Mouse (Mus musculus) embryonic fibroblast, embryonic 13.5 days (primary cell): ENCODE measurements around the gene Rnf135. TPM values are rescaled to one million over a fixed set of nuclear protein-coding genes. Genes with fewer than 3 reads are reported as not detected.
A peak's percentile ranks its signal among the peaks of the same experiment; 100 is the strongest.

ENCODE experiments used
- H3K27ac ChIP-seq: 2 replicates; pipeline ENCODE4 v1.5.1; 2012; ENCODE audit warnings: low read length, control low read depth, inconsistent platforms; ENCODE audit not compliant: insufficient read depth
- H3K4me1 ChIP-seq: 2 replicates; pipeline ENCODE4 v1.6.1; 2011; ENCODE audit warnings: low read length; ENCODE audit not compliant: control insufficient read depth, insufficient read depth
- H3K4me3 ChIP-seq: 2 replicates; pipeline ENCODE4 v1.5.1; 2011; ENCODE audit warnings: mild to moderate bottlenecking, control low read depth, low read length; ENCODE audit not compliant: insufficient read depth
- CTCF ChIP-seq: IDR thresholded peaks from 2 replicates; pipeline ENCODE4 v1.5.1; 2011; ENCODE audit warnings: mild to moderate bottlenecking, control low read depth, low read length, moderate library complexity, borderline replicate concordance; ENCODE audit not compliant: insufficient read depth
- POLR2A ChIP-seq: IDR thresholded peaks from 2 replicates; pipeline ENCODE4 v1.6.1; 2011; ENCODE audit warnings: low read depth, mild to moderate bottlenecking, control low read depth, low read length, moderate library complexity
- polyA plus RNA-seq: library from polyadenylated mRNA; stranded (reverse); fragments of >200 nt; gene quantifications from 2 replicates; pipeline ENCODE4 v1.2.4, GENCODE M21; 2011; ENCODE audit warnings: low read depth; ENCODE audit not compliant: missing spikeins, insufficient read length

Rnf135 gene
- 7.5 and 8.0 TPM in 2 replicates for polyA plus RNA-seq

DNA sequence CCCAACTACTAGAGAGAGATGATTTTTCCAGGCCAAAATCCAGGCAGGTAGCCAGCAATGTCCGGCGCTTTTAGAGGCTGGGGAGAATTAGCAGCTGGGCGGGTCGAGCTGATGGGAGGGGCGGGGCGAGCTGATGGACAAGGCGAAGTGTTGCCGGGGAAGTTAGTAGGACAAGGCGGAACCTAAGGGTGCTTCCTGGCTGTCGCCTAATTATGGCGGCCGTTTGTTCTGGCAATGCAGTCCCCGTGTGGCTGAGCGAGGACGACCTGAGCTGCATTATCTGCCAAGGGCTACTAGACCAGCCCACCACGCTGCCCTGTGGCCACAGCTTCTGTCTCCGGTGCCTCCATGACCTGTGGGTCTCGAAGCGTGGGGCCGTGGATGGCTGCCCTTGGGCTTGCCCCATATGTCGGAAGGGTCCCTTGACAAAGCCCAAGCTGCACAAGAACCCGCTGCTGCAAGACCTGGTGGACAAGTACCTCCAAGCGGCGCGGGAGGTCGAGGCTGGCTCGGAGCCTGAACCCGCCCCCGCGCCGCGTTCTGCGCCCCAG lies at the start of gene Rnf135:
Rnf135 (plus strand) TSS at position 147 of the 551 bp plus-strand sequence.
- Histone ChIP-seq H3K4me3 (peak within 1 kb of the TSS; percentile 82), H3K27ac (peak within 1 kb of the TSS; percentile 56), H3K4me1 (no peaks in the 10 kb centered on the region; the same call in 1 of the 2 replicates)
- TF ChIP-seq CTCF: no peak
- TF ChIP-seq POLR2A: peak; percentile 97

DNA sequence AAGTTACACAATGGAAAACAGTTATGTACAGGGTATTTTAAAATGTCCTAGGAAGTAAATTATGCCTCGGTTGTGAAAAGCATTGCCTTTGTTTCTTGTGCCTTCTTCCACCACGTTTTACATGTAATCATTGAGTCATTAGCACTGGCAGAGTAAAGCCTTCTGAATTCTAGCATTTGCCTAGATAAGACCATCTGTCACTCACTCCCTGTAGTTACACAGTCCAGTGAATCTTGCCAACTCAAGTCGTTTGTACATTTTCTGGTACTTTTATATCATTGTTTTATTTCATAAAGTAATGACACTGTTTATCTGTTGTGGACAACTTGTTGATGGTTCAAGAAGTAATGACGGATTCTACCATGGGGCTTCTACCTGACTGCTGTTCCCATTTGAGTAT lies 48.9 kb upstream of the Rnf135 start:
- Histone ChIP-seq H3K4me3 (no peak overlapping the region), H3K27ac (no peak overlapping the region), H3K4me1 (peaks cover 2% of the 10 kb centered on the region; the same call in 1 of the 2 replicates)
- TF ChIP-seq CTCF (no peak), POLR2A (no peak)

DNA sequence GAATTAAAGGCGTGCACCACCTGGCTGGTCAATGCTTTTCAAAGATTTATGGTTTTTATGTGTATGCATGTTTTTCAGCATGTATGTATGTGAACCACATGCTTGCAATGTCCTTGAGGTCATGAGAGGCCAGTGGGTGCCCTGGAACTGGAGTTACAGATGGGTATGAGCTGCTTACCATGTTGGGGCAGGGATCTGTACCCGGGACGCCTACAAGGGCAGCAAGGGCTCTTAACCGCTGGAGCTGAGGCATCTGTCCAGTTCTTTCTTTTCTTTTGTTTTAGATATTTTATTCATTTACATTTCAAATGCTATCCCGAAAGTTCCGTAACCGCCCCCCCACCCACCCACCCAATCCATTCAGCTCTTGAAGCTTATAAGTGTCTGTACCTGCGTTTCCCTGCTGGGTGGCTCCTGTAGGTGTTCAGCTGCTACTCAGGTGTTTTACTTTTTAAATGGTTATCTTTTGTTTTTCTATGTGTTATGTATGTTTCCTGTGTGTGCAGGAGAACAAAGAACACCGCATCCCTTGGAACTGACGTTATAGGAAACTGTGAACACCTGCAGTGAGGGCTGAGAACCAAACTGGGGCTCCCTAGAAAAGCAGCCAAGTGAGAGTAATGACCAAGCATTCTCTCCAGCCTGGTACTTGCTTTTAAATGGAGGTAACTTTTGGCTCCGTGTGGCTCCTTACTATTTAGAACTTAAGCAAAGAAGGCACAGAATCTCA lies 47.5 kb upstream of the Rnf135 start:
- Histone ChIP-seq H3K27ac (no peak overlapping the region; the same call in 1 of the 2 replicates), H3K4me1 (peaks cover 2% of the 10 kb centered on the region), H3K4me3 (no peak overlapping the region)
- TF ChIP-seq CTCF (no peak), POLR2A (no peak)

DNA sequence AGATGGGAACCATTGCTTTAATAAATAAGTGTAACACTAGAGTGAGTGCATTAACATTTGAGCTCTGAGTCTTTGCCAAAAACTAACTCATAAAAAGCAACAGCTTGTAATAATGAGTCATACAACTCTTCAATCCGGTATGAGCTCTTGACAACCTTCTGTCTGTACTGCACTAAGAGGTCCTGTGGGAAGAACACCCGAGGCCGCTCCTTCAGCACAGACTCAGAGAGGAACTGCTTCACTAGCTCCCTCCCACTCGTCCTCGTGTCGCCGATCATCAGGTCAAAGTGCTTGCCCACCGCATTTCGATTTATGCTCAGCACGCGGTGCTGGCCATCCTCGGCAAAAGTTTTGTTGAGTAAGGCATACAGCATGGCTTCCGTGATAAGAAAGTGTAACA lies 46.9 kb upstream of the Rnf135 start:
- Histone ChIP-seq H3K4me3 (no peak overlapping the region), H3K27ac (no peak overlapping the region), H3K4me1 (peaks cover 2% of the 10 kb centered on the region)
- no peak for TF ChIP-seq CTCF
- TF ChIP-seq POLR2A: no peak

DNA sequence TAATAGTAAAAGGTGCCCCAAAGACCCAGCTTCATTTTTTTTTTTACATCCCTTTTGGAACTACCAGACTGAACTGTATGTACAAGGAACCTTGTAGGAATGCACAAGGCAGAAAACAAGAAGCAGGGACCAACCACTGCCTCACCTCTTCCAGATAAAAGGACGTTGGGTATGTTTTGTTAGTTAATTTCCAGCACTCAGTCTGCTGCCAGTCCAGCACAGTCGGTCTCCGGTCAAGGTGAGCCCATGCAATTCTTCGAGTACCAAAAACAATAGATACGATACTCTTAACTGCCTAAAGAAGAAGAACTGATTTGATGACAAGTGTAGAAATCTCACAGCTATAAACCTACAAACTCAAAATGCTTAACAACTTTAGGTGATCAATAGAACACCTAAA lies 45.9 kb upstream of the Rnf135 start:
- Histone ChIP-seq H3K27ac (no peak overlapping the region), H3K4me3 (no peak overlapping the region), H3K4me1 (peaks cover 2% of the 10 kb centered on the region)
- TF ChIP-seq CTCF (no peak), POLR2A (no peak)

GRCm38 (mm10) chr11:80141825-80142521 lies 41.7 kb upstream of the Rnf135 start, which contains the start of gene Tefm:
Gene Tefm (minus strand): TSS chr11:80142175.
- no peak for TF ChIP-seq CTCF
- peak; percentile 93 for TF ChIP-seq POLR2A
- H3K4me1 ChIP-seq: no peaks in the 10 kb centered on the region; the same call in none of the 2 replicates
- peak within 1 kb of the TSS; percentile 45 for H3K27ac ChIP-seq
- peak within 1 kb of the TSS; percentile 86 for H3K4me3 ChIP-seq

DNA sequence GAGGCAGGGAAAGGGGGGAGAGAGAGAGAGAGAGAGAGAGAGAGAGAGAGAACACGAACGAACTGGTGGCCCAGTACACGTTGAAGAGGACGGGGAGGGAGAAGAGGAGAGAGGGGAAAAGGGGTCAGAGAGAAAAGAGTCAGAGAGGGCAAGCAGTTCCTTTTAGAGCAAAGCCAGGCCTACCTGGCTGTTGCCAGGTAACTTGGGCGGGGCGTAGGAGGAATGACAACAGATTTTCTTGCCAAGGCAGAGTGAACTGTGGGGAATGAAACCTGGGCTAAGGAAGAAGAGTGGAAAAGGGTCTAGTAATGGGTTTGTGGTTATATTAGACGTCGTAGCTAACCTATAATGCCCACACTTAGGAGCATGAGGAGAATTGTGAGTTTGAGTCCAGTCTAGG lies 40.8 kb upstream of the Rnf135 start:
- Histone ChIP-seq H3K4me1 (no peaks in the 10 kb centered on the region; the same call in 1 of the 2 replicates), H3K4me3 (no peak overlapping the region), H3K27ac (no peak overlapping the region)
- TF ChIP-seq POLR2A: no peak
- no peak for TF ChIP-seq CTCF

- Histone ChIP-seq H3K4me3 (no peak overlapping the region), H3K4me1 (no peaks in the 10 kb centered on the region; the same call in 1 of the 2 replicates), H3K27ac (no peak overlapping the region)
- TF ChIP-seq CTCF: no peak
- no peak for TF ChIP-seq POLR2A
Observed at GRCm38 (mm10) chr11:80145787-80146275, 37.8 kb upstream of the Rnf135 start.

DNA sequence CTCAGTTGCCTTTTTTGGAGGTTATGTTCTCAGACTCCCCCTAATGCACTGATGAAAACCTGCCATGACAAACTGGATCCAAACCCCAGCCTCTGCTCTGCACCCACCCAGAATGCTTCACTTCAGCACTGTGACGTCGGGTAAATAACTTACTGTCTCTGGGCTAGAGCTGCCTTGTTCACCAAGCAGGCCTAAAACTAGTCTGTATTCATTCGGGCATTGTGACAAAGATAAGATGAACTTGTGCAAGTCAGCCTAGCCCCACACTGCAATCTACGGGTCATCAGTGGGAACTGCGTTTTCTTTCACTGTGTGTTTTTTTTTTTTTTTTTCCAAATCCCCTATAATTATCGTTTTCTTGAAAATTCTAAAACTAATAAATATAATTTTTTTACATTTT lies 35.9 kb upstream of the Rnf135 start:
- H3K27ac ChIP-seq: no peak overlapping the region
- H3K4me3 ChIP-seq: no peak overlapping the region
- H3K4me1 ChIP-seq: no peaks in the 10 kb centered on the region
- TF ChIP-seq POLR2A (no peak), CTCF (no peak)
